Mouse (Mus musculus) cerebellum, postnatal 25 days (tissue): ENCODE measurements around the gene Zfp366.

Experiments
- DNase-seq, 2 experiments: peaks; one replicate each; pipeline ENCODE4 v3.0.0; 2021; ENCODE audit warnings: mixed read lengths in 2 of 2

The Zfp366 gene

DNA sequence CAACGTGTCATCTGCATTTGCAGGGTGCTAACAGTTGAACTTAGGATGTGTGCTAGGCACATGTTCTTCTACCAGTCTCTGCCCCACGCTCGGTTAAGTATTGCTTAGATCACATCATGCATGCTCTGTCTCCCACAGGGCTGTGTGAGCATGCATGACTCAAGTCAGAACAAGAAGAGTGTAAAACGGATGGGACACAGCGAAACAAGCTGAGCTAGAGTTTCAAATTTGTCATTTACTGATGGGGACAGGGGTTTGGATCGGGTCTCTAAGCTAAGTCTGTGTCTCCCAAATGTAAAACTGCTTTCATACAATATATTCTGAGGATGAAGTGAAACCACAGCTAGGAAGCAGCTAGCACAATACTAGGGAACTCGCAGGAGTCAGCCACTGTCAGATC is 2.2 kb downstream of the Zfp366 start:
- DNase-seq: no peak

DNA sequence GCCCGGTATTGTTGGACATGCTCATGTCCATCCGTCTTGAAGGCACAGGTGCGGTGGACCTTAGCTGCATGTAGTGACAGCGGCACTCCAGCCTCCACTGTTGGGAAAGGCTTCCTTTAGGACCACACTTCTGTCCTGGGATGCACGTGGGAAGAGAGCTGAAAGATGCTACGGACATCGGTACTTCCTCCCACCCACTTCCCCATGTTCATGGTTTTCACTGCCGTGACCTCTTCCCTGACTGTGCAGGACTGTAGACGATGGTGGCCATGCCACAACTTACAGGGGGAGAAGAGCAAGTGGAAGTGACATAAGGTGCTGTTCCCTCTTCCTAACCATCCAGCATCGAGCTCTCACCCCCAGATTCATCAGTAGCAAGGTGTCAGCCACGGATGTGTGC is 2.8 kb downstream of the Zfp366 start:
- no peak for DNase-seq

DNA sequence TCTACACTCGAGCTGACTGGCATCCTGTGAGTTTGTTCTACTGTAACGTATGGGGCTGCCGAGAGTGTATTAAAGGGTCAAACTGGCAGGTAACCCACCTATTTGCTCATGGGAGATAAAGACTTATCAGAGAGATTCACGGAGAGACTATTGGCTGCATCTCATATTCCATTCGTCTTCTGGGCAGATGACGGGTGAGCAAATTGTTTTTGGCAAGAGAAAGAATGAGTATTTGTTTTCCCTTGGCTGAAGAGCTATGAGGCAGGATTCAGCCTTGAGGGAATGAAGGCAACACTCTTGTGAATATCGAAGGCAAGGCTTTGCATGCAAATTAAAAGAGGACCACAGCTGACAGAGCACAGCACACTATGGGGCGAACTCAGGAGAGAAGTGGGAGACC is 4.0 kb downstream of the Zfp366 start:
- no peak for DNase-seq

DNA sequence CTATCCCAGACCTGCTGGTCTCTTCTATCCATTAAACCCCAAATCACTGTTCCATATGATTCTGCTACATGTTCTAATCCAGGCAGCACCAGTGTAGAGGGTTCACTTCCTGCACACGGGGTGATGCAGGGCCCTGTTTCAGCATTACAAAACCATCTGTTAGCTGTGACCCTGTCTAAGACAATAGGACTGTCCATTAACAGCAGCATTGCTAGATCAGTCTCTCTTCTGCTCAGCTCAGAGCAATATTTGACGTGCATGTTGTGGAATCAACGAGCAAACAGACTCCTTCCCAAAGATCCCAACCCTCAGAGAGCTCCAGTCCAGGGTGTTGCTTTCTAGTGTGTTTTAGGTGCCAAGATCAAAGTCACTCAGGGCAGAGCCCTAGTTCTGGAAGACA is 5.0 kb downstream of the Zfp366 start:
- no peak for DNase-seq

DNA sequence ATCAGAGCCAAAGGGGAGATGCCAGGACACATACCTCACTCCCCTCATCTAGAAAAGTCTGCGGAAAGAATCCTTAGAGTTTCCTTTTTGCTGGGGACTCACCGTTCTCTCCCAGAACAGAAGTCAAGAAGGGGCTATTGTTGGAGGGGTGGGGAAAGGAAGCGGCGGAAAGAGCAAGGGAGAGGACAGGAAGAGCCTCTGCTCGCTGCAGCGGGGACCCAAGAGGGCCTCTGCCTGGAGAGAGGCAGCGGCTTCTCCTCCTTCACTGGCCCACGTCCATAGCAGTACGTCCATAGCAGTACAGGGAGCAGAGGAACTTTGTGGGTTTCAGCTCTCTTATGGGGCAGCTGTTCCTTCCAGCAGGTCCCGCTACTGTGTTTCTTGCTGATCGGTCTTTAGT is 5.8 kb downstream of the Zfp366 start:
- no peak for DNase-seq

DNA sequence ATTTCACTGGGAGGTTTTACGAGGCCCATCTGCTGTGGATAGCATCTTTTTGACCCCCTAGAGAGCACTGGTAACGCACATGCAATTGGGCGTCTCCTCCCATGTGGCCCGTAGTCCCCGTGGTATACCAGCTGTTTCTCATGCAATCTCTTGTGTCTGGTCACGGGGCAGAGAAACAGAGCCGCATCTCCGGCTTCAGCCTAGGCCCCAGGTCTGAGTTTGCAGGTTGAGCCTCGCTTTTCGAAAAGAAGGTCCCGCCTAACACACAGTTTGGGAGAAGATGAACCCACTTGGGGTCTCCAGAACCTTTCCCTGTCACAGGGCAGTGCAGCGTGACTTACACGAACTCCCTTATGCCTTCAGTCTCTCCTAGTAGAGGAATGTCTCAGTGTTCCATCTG is 6.4 kb downstream of the Zfp366 start:
- no peak for DNase-seq

DNA sequence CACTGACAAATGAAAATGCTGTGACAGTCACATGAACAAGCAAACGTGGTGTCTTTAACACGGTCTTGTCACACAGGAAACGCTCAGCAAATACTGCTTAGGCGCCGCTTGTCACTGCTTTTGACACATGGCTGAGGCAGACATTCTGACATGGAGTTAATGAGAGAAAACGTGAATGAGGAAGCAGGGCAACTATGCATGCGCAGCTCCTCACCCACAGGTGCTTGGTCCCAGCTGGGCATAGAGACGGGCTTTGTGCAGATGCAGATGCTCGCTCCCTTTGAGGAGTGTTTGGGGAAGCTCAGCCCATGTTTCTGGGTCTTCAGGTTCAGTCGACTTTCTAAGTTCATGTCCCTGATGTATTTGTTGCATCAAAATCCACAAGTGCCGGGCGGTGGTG is 11.7 kb downstream of the Zfp366 start:
- no peak for DNase-seq

DNA sequence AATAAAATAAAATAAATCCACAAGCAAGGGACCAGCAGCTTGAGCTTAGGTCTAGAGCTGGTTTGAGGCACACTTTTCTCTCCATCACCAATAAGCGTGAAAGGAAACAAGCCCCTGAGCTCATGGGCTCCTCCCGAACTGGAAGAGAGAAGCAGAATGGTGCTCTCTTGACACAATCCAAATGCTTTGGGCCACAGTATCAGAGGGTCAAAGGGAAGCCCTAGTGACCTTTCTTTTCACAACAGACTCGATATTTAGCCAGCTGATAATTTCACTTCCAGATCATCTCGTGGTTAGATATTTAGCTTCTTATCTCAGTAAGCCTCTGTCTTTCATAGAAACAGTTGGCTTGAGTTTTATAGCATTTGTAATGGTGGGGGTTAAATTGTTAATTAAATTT is 12.2 kb downstream of the Zfp366 start:
- DNase-seq: no peak

DNA sequence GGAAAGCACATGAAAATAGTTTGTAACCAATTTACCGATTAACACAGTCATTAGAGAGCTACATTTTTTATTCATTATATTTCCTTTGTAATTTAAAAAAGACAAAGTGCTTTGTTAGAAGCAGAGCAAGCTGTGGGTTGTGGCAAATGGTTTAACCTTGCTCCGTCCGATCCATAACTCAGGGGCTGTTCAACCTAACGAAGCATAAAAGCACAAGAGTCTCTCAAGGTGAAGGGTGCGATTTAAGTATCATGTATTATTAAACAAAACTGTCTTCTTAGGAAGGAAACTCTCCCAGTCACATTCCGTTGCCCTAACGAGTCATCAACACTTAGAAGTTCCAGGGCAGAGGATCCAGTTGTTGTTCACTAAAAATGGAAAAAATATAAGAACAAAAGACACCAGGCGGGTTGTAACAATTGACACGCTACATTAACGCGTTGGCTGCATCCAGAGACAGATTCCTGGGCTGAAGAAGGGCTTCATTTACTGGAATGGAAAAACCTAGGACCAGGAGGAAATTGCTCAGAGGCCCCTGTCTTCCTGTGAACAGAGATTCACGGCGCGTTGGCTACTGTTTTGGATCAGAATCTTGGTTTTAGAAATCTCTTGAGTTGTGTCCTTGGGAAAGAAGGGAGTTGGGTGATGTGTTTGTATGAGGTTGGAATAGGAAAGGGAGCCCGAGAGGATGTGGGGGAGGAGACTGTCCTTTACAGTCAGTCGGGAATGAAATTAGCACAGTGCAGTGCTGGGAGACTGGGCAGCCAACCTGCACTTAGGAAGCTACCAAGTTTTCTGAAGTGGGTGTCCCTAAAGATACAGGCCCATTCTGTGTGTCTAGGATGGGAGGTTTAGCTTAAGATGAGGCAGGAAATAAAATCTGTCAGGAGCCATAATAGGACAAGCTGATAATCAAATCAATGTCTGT is 17.3 kb downstream of the Zfp366 start:
- DNase-seq: no peak

DNA sequence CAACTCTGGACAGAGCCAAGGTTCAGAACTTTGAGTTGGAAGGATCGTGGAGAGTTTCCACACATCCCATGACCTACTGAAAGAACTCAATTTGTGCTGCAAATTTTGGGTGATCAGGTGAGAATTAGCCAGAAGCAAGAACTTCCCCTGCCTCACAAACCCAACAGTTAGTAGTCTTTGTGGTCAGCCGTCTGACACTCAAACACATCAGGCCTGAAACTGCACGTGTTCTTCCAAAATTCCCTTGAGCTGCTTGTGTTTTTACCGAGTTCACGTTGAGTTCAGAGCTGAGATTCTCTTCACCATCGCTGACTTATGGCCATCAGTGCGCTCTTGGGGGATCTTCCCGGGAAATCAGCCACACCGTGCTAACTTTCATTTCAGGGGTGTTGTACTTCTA is 22.6 kb downstream of the Zfp366 start:
- no peak for DNase-seq

DNA sequence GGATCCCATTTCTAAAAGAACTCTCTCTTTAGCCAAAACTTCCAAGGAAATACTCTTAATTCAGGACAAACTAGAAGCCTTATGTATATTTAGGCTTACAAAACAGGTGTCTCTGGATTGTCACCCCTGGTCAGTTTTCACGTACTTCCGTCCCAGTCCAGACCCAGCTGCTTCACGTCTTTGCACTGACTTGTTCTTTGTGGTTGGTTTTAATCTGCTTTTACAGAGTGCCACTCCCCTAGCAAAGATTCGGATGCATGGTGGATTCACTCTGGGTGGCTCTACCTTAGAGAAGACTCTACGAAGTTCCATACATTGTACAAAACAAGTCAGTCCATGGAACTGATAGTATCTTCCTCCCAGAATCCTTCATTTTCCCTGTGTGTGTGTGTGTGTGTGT is 25.2 kb downstream of the Zfp366 start:
- no peak for DNase-seq

DNA sequence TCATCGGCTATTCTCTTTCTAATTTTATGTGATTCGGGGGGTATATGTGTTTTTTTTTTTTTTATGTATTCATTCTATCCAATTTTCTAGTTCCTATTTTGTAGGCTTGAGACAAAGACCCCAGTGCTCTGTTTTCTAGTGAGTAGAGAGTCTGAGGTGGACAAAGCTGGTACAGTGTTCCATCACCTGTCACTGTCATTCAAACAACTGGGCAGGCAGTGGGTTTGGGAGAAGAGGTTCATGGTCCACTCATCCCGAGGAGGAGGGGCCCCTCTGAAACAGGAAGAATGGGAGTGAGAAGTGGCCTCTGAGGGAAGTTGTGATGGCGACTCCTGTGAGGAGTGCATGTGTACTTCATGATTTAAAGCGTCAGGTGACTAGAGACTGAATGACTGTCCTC is 26.2 kb downstream of the Zfp366 start:
- DNase-seq: no peak

DNA sequence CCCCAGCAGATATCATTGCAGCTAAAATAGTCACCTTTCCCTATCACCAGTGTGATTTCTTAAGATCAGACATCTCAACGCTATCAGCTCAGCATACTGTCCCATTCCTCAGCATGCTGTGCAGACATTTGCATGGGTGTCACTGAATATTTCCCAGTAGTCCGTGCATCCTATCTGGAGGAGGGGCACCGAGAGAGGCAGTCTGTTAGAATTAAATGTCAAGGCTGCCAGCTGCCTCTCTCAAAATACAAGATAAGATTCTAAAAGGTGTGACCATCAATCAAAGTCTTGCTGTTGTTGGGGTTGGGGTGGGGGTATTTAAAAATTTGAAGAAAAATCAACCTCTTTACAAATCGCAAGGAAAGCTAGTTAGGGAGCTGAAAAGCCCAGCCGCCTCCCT is 28.4 kb downstream of the Zfp366 start:
- no peak for DNase-seq

DNA sequence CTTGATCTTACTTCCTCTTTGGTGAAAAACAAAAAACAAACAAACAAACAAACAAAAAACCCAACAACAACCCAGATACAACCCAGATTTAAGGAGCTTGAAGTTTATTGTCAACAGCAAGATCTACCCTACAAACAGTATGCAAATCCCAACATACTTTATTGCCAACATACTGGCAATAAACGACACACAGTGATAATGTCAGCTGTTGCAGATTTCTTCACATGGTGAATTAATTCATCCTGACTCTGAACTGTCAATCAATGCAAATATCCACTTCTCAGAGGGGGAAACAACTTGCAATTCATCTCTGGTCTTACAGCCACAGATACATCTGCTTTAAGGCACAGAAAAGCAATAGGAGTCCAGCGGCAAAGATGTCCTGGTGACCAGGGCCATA is 31.4 kb downstream of the Zfp366 start:
- no peak for DNase-seq

DNA sequence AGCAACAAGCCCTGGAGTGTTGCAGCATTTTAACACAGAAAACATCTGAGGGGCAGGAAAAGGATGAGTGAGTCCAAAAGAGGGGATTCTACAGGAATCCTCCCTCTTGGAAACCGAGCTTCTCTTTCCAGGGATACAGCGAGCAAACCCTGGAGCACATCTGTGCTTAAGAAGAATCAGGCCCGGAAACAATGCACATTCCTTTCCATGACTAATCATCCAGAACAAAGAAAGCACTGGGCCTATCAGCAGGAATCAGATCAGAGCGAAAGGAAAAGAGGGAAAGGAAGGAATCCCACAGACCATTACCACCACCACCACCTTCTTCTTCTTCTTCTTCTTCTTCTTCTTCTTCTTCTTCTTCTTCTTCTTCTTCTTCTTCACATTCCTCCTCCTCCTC is 33.4 kb downstream of the Zfp366 start:
- DNase-seq: no peak

DNA sequence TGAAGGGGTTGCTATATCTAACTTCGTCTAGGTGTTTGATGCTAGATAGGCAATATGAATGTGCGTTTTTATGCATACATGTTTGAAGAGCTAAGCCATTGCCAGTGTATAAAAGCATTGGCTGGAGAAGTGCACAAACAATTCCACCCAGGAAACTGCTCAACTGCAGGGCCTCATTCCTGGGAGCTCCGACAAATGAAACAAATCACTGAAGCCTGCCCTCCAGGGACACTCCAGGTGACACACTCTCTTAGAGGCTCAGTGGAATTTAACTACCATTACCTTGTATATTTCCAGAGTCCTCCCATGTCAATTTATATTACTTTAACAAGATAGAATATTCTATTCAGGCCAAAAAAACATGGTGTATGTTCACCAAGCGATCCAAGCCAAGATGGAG is 35.0 kb downstream of the Zfp366 start:
- no peak for DNase-seq

DNA sequence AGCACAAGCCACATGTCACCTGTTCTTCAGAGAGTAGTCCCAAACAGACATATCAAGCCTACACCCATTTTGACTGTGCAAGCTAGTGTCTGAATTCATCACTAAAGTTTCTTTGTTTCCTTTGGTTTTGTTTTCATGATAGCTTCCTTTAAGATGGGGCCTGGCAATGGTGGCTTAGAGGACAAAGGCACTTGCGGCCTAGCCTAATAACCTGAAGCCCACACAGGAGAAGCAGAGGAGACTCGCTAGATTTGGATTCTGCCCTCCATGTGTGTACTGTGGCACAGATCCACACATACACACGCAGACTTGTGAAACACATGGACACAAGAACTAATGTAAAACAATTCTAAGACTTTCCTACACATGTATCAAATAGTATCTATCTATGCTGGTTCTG is 37.4 kb downstream of the Zfp366 start:
- DNase-seq: no peak

DNA sequence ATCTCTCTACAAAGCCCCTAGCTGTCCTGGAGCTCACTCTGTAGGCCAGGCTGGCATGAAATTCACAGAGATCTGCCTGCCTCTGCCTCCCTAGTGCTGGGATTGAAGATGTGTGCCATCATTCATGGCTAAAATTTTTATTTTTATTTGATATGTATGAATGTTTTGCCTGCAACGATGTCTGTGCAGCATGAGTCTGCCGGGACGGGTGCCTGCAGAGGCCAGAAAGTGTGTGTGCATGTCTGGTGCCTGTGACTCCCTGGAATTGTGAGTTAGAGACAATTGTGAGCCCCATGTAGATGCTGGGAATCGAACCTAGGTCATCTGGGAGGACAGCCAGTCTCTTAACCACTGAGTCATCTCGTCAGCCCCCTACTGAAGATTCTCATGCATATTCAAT is 37.9 kb downstream of the Zfp366 start:
- DNase-seq: no peak

DNA sequence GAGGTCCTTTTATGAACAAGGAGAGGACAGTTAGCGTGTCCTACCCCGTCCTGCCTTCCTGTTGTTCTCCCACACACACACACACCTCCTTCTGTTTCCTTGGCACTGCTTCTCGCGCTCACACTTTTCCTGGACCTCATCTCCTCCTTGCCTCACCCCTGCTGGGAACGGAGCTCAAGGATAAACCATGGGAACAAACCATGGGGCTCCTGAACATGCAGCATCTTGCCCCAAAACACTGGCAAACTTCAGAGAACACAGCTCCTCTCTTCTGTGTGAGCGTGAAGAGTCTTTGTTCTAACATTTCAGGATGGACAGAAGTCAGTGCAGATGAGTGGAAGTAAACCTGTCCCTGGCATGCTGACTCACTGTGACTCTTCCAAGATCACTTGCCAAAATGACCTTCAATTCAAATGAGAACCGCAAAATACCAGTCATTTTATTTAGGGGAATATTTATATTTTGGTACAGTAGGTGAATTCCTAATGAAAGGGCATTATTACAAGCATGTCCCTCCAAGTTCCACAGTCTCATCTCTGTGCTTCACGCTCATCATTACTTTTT is 38.8 kb downstream of the Zfp366 start:
- DNase-seq: peak; percentile 64 to 68

DNA sequence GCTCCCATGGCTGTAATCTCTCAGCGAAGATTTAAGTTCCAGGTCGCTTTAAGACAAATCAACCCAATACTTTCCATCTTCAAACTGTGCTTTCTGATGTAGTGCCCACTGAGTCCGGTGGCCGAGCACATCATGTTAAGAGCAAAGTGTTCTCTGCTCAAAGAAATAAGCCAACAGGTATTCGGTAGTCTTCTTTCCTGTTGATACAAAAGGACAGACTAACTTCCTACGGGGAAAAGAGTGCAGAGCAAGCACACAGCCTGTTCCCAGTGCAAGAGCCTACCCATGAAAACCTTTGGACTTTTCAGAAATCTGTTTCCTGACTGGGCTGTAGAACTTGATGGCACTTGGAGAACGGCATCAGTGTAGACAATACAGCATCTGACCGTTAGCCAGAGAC is 39.3 kb downstream of the Zfp366 start:
- no peak for DNase-seq

DNA sequence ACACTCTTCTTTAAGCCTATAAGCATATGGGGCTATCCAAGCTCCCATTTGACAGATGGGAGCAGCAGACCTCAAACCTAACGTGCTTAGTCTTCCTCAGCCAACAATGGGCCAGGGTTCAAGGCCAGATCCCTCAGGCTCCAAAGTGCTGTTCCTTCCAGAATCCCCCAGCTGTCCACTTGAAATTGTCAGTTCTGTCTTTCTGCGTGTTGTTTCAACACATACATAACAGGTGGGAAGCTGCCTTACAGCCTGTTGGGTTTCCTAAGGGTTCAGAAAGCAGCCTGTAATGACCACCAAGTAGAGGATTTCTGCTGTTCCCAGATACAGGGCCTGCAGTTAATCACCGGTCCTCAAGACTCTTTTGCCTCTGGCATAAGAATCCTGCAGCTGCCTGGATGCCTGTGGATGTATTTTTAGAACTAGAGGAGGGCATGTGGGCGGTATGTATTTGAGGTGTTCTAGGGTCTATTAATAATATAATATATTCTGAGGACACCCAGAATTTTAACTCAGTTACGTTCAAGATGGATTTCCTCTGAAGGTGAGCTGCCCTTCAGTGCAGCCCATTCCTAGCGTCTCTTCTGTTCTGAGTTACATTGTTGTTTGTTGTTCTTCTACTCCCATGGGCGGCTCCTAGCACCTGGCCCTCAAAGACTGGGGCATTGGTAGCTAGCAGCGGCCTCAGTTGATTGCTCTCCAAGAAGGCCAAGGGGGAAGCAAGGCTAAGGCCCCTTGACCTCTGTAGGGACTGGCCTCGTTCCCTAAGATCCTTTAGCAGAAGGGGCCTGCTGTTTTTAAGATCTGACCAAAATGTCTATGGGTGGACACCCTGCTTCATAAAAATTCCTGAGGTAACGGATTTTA is 41.0 kb downstream of the Zfp366 start:
- no peak for DNase-seq

DNA sequence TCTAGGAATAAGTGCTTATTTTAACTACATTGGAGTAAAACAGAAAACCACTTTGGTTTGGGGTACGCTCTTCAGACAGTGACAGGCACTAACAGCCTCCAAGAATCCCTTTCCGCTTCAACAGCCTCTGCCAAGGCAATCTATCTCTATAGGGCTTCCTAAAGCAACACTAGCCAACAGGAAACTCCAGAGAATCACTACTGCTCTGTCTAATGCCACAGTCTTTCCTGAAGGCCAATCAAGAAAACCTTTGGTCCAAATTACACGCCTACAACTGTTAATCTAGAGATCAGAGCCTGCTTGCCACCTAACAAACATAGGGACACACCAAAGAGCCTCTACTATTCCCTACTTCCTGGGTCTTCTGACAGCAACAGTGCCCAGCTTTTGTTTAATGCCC is 42.2 kb downstream of the Zfp366 start:
- no peak for DNase-seq

DNA sequence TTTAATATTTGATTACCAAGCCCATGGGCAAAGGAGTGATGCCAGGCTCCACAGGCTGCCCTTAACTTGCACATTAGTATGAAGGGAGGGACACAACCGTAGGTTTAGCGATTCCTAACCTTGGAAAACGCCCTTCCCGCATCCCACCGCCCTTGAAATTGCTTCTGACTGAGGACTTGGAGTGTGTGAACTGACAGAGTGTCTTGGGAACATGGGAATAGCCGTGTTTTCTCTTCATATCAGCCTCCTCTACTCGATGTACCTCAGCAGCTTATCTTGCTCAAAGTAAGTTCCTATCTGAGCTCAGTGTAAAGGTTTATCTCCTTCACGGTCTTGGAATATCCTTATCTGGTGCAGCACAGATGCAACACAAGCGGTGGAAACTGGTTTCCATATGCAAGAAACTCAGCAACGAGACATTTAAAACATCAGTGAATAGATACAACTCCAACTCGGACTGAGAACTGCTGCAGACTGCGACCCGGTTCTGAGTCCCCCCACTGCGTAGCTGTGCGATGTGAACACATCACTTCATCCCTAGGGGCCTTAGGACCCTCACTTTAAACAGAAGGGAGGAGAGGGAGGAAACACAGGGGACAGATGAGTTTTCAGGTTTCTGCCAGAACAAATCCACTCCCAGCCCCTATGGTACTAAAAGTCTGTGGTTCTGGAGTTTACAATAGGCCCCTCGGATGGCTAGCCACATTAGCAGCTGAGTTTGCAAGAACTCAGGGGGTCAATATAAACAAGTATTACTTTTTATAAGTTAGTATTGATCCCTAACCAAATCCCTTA is 43.0 kb downstream of the Zfp366 start:
- DNase-seq: no peak
